Mouse (Mus musculus) erythroblast, embryonic 14.5 days (primary cell): Measurements from ENCODE around the gene Mrm2. TPM values are rescaled to one million over a fixed set of nuclear protein-coding genes. Genes with fewer than 3 reads are reported as not detected.
"Not testable (repeated sequence)": the region's sequence is repeated elsewhere in the genome, so short reads cannot be mapped to it uniquely, and the experiment has no call there.

Source experiments
- H3K27me3 ChIP-seq: 2 replicates; pipeline ENCODE4 v1.6.1; 2012; ENCODE audit warnings: inconsistent platforms; ENCODE audit not compliant: control insufficient read depth
- H3K36me3 ChIP-seq: 2 replicates; pipeline ENCODE4 v1.6.1; 2012; ENCODE audit warnings: mild to moderate bottlenecking, inconsistent platforms; ENCODE audit not compliant: control insufficient read depth
- H3K4me1 ChIP-seq: 2 replicates; pipeline ENCODE4 v1.6.1; 2012; ENCODE audit warnings: inconsistent platforms; ENCODE audit not compliant: control insufficient read depth
- H3K4me3 ChIP-seq: replicated peaks from 2 replicates; pipeline ENCODE3; 2012; ENCODE audit warnings: moderate library complexity, mild to moderate bottlenecking, inconsistent platforms
- H3K9me3 ChIP-seq: 2 replicates; pipeline ENCODE4 v1.6.1; 2012; ENCODE audit warnings: low read length, inconsistent platforms, mixed read lengths; ENCODE audit not compliant: control insufficient read depth
- GATA1 ChIP-seq: IDR thresholded peaks from 2 replicates; pipeline ENCODE4 v1.6.1; 2012; ENCODE audit warnings: low read length, inconsistent platforms, mixed read lengths
- TAL1 ChIP-seq: IDR thresholded peaks from 3 replicates; pipeline ENCODE4 v1.6.1; 2012; ENCODE audit warnings: low read length, inconsistent platforms, mixed read lengths
- polyA plus RNA-seq: library from polyadenylated mRNA; stranded (reverse); fragments of >175 nt; gene quantifications from 2 replicates; pipeline ENCODE4 v1.2.3, GENCODE M21; 2012

Mrm2 gene
- polyA plus RNA-seq, 1 experiment, result 0.72 TPM

GRCm38 (mm10) chr5:140370446-140371254, 39.0 kb upstream of the Mrm2 start:
- Histone ChIP-seq H3K4me3 (no peak overlapping the region), H3K9me3 (no peaks in the 10 kb centered on the region), H3K36me3 (no peaks in the 10 kb centered on the region; the same call in 1 of the 2 replicates), H3K27me3 (no peaks in the 10 kb centered on the region), H3K4me1 (peaks cover 15% of the 10 kb centered on the region)
- no peak for TF ChIP-seq GATA1
- TF ChIP-seq TAL1, result no peak

- peaks cover 15% of the 10 kb centered on the region for H3K4me1 ChIP-seq
- no peak overlapping the region for H3K4me3 ChIP-seq
- no peaks in the 10 kb centered on the region for H3K27me3 ChIP-seq
- H3K36me3 ChIP-seq, result peaks cover 3% of the 10 kb centered on the region
- H3K9me3 ChIP-seq, result no peaks in the 10 kb centered on the region
- TF ChIP-seq TAL1 (no peak), GATA1 (no peak)
Measured at GRCm38 (mm10) chr5:140369466-140369865, 37.8 kb upstream of the Mrm2 start.

GRCm38 (mm10) chr5:140368926-140369325, 37.2 kb upstream of the Mrm2 start:
- TF ChIP-seq TAL1, result no peak
- TF ChIP-seq GATA1, result no peak
- no peaks in the 10 kb centered on the region for H3K27me3 ChIP-seq
- H3K4me1 ChIP-seq, result peaks cover 14% of the 10 kb centered on the region
- no peak overlapping the region for H3K4me3 ChIP-seq
- H3K36me3 ChIP-seq, result peaks cover 3% of the 10 kb centered on the region
- no peaks in the 10 kb centered on the region for H3K9me3 ChIP-seq

- H3K9me3 ChIP-seq, result not testable (repeated sequence)
Measured at GRCm38 (mm10) chr5:140368126-140368525, 36.4 kb upstream of the Mrm2 start.

GRCm38 (mm10) chr5:140364415-140364814, 32.7 kb upstream of the Mrm2 start:
- no peak for TF ChIP-seq GATA1
- H3K4me1 ChIP-seq, result peaks cover 5% of the 10 kb centered on the region; the same call in 1 of the 2 replicates
- no peak overlapping the region for H3K4me3 ChIP-seq
- peaks cover 14% of the 10 kb centered on the region for H3K36me3 ChIP-seq
- peaks cover 4% of the 10 kb centered on the region; the same call in 1 of the 2 replicates for H3K9me3 ChIP-seq
- H3K27me3 ChIP-seq, result no peaks in the 10 kb centered on the region

More at GRCm38 (mm10) chr5:140368126-140368525, 36.4 kb upstream of the Mrm2 start:
- H3K4me1 ChIP-seq, result peaks cover 14% of the 10 kb centered on the region
- not testable (repeated sequence) for H3K36me3 ChIP-seq, H3K4me3 ChIP-seq, H3K27me3 ChIP-seq

GRCm38 (mm10) chr5:140359930-140360674, 28.4 kb upstream of the Mrm2 start:
- Histone ChIP-seq H3K36me3 (peaks cover 48% of the 10 kb centered on the region), H3K4me1 (no peaks in the 10 kb centered on the region; the same call in 1 of the 2 replicates), H3K4me3 (no peak overlapping the region), H3K9me3 (peaks cover 4% of the 10 kb centered on the region; the same call in 1 of the 2 replicates), H3K27me3 (no peaks in the 10 kb centered on the region)
- TF ChIP-seq TAL1 (no peak), GATA1 (no peak)

- TF ChIP-seq TAL1 (no peak), GATA1 (no peak)
- Histone ChIP-seq H3K4me3 (no peak overlapping the region), H3K36me3 (peaks cover 68% of the 10 kb centered on the region)
Measured at GRCm38 (mm10) chr5:140357466-140357865, 25.8 kb upstream of the Mrm2 start.

GRCm38 (mm10) chr5:140355934-140356333, 24.2 kb upstream of the Mrm2 start:
- H3K4me3 ChIP-seq, result no peak overlapping the region
- H3K36me3 ChIP-seq, result peaks cover 82% of the 10 kb centered on the region
- no peaks in the 10 kb centered on the region; the same call in 1 of the 2 replicates for H3K4me1 ChIP-seq
- no peak for TF ChIP-seq GATA1
- TF ChIP-seq TAL1, result no peak
- H3K27me3 ChIP-seq, result no peaks in the 10 kb centered on the region
- H3K9me3 ChIP-seq, result peaks cover 5% of the 10 kb centered on the region; the same call in 1 of the 2 replicates

More at GRCm38 (mm10) chr5:140357466-140357865, 25.8 kb upstream of the Mrm2 start:
- Histone ChIP-seq H3K4me1 (no peaks in the 10 kb centered on the region; the same call in 1 of the 2 replicates), H3K27me3 (no peaks in the 10 kb centered on the region), H3K9me3 (peaks cover 5% of the 10 kb centered on the region; the same call in 1 of the 2 replicates)

GRCm38 (mm10) chr5:140352352-140352751, 20.7 kb upstream of the Mrm2 start:
- Histone ChIP-seq H3K4me3 (no peak overlapping the region), H3K4me1 (no peaks in the 10 kb centered on the region), H3K36me3 (peaks cover 67% of the 10 kb centered on the region), H3K27me3 (no peaks in the 10 kb centered on the region), H3K9me3 (peaks cover 5% of the 10 kb centered on the region; the same call in 1 of the 2 replicates)
- no peak for TF ChIP-seq GATA1
- no peak for TF ChIP-seq TAL1
